Mouse (Mus musculus): ENCODE measurements at regions not wholly inside any gene's neighbourhood (a gene's known extent, or its start where the extent isn't known, plus 50 kb on each side); places are given as distances from the start of the nearest gene placed in this dataset.

DNA sequence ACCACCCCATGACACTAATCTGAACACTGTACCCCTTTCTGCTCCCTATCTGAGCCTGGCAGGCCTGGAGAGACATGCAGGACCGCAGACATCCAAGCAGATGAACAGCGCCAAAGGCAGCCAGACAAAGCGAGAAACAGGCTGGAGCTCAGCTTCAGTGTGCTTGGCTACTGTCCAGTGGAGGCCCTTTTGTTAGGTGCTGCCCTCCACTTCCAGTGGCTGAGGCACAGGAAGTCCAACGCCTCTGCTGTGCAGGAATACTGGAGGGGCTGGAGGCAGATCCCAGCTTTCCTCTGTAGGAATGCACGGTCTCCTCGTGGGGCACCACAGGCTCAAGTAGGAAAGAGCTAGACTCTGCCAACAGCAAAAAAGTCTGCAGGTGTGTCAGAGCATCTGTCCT lies 112.6 kb downstream of the Mrm1 start:
- DNase-seq (ENCODE audit: low spot score in 2 of 2): no peak

DNA sequence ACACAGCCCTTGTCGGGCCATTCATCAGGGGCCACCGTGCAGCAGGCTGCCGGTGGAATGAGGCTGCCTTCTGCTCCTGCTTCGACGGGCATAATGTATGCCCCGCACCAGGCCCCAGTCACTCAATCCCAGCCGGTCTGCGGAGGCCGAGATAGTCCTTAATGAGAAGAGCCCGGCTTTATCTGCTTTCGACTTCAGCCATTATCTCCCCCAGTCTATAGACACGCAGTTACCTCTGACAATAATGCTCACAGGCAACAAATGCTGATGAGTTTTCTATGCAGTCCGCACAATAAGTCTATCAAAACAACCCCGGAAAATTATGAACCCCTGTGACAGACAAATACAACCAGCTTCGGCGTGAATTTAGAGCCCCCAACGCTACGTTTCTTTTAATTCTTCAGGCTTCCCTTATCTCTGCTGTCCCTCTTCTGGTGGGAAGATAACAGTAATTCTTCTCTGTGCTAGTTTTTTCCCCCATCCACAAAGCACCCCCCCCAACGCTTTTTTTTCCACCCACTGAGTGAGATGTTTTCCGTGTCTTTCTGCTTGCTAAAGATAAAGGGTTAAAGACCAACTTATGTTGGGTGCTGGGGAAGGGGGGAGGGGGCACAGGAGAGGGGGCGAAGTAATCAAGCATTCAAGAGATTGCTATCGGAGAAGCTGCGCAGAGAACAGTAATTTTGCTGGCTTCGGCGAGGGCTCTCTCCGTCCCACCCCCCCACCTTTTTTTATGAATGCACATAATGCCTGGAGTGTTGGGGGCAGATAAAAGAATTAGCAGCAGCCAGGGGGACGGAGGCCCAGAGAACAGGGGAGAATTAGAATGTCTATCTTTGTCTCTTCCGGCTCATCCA lies 117.8 kb downstream of the Mrm1 start:
- no peak for DNase-seq (ENCODE audit: low spot score in 2 of 2)

DNA sequence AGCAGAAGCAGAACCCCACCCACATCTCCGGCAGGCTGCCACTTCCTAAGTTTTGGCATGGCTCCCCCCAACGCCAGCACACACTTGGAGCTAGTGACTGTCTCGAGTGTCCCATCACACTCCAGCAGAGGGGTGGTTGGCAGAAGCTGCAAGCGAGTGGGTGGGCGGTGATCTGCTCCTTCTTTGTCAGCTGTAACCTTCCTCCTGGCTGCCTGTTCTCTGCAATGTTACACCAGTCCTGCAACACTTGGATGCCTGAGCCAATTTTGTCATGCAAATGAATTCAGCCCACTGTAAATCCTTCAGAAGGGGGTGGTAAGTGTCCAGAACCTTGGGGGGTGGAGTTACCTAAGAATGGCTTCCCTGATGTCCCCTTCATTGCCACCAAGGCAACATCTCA lies 121.8 kb downstream of the Mrm1 start:
- peak; percentile 71 to 87 for DNase-seq (ENCODE audit: low spot score in 2 of 2)

- no peak for DNase-seq (ENCODE audit: low spot score in 2 of 2)
These were observed 126.7 kb downstream of the Mrm1 start for GRCm38 (mm10) chr11:84692638-84693037.

- no peak for DNase-seq (ENCODE audit: low spot score in 2 of 2)
These were observed 127.7 kb downstream of the Mrm1 start for GRCm38 (mm10) chr11:84691410-84692148.

- DNase-seq (ENCODE audit: low spot score in 2 of 2): no peak
These were observed 132.8 kb downstream of the Mrm1 start for GRCm38 (mm10) chr11:84686473-84686872.

- DNase-seq (ENCODE audit: low spot score in 2 of 2): no peak
These were observed 135.0 kb downstream of the Mrm1 start for GRCm38 (mm10) chr11:84684325-84684724.

- DNase-seq (ENCODE audit: low spot score in 2 of 2): no peak
These were observed 136.4 kb downstream of the Mrm1 start for GRCm38 (mm10) chr11:84682931-84683330.

DNA sequence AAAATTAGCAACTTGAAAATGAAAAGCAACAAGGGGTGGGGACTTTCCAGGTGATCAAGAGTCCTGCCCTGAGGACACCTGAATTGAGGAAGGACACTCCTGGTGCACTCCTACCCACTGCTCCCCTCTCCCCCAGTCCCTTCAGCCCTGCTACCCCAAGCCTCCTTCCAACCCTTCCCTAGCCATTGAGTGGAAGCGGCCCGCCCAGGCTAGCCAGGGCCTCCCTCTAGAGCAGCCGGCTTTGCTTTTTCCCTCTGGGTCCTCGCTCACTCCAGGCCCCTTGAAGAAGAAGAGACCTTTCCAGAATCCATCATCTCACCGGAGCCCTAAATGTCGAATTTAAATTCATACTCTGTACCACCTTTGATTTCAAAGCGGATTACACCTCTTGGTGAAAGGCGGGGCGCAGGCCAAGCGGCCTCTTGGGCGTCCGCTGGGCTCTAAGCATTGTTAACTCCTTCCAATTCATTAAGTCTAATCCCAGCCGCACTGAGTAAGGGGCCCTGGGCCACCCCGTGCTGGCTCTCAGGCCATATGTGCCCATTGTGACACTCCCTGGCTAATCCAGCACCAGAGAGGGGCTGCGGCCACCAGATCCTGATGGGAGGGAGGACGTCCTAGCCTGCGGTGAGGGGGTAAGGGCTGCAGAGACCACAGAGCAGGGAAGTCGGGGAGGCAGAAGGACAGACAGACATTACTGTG lies 142.8 kb downstream of the Mrm1 start:
- DNase-seq (ENCODE audit: low spot score in 2 of 2): no peak

GRCm38 (mm10) chr11:84672841-84673473 lies 146.4 kb downstream of the Mrm1 start:
- no peak for DNase-seq (ENCODE audit: low spot score in 2 of 2)

DNA sequence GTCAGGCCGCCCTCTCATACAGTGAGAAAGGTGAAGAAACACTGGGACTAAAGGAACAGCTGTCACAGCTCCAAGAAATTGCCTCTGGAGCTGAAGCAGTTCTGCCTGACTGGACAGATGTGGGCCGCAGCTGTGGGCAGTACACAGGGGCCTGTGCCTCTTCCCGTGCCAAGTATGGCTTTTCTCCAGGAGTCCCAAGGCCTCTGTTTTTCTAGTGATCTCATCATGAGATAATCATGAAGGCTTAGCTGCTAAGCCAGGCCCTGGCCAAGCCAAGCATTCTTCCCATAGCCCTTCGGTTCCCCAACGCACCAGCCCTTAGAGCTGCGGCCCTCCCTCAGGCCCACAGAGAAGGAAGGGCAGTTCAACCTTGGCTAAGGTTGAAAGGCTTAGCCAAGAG lies 146.2 kb upstream of the Lhx1 start:
- no peak for DNase-seq (ENCODE audit: low spot score in 2 of 2)

GRCm38 (mm10) chr11:84667711-84668110 lies 142.4 kb upstream of the Lhx1 start:
- DNase-seq (ENCODE audit: low spot score in 2 of 2): no peak

DNA sequence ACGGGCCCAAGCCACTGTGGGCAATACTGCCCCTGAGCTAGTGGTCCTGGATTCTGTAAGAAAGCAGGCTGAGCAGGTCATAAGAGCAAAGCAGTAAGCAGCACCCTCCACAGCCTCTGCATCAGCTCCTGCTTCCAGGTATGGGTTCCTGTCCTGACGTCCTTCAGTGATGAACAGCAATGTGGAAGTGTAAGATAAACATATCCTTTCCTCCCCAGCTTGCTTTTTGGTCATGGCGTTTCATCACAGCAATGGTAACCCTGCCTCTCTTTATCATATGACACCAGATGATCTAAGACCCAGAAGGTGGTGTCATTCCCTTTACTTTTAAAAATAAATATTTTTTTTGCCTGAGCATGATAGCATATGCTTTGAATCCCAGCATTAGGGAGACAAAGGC lies 138.9 kb upstream of the Lhx1 start:
- no peak for DNase-seq (ENCODE audit: low spot score in 2 of 2)

GRCm38 (mm10) chr11:84661981-84662380 lies 136.6 kb upstream of the Lhx1 start:
- no peak for DNase-seq (ENCODE audit: low spot score in 2 of 2)

DNA sequence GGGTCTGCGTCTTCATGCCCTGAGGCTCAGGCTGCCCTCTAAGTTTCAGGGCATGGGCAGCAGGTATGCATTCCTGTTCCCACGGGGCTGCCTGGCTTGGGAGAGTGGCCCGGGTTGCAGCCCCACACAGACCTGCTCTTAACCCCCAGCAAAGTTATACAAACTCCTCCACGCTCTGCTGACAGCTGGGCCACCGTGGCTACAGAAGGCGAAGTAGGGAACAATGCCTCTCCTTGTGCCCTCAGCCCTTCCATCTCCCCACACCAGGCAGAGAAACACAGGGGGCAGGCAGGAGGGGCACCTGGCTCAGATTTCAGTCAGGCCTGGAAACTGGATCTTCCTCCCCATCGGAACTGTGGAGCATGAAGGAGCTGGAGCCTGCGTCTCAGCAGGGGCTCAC lies 135.5 kb upstream of the Lhx1 start:
- DNase-seq (ENCODE audit: low spot score in 2 of 2): no peak

- no peak for DNase-seq (ENCODE audit: low spot score in 2 of 2)
These were observed 134.1 kb upstream of the Lhx1 start for GRCm38 (mm10) chr11:84659370-84659937.

GRCm38 (mm10) chr11:84653481-84653880 lies 128.1 kb upstream of the Lhx1 start:
- DNase-seq (ENCODE audit: low spot score in 2 of 2): no peak

GRCm38 (mm10) chr11:84648899-84649298 lies 123.6 kb upstream of the Lhx1 start:
- no peak for DNase-seq (ENCODE audit: low spot score in 2 of 2)

DNA sequence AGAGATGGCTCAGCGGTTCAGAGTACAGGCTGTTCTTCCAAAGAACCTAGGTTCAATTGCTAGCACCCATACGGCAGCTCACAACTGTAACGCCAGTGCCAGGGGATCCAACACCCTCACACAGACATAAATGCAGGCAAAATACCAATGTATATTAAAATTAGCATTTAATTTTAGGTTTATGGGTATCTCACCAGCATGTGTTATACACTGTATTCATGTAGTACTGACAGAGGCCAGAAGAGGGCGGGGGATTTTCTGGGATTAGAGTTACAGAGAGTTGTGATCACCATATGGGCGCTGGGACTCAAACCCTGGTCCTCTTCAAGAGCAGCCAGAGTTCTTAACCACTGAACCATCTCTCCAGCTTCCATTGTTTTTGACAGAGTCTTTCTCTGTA lies 121.8 kb upstream of the Lhx1 start:
- no peak for DNase-seq (ENCODE audit: low spot score in 2 of 2)

DNA sequence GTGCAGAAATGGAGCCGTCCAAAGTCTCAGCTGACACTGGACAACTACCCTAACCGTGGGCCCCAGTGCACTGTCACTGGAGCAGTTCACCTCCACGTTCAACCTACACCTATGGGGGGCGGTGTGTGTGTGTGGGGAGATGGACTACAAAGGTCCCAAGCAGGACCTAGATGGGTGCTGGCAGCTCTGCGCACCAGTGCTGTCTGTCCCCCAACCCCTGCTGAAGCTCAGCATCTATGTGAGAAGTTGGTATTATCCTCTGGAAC lies 117.7 kb upstream of the Lhx1 start:
- no peak for DNase-seq (ENCODE audit: low spot score in 2 of 2)

DNA sequence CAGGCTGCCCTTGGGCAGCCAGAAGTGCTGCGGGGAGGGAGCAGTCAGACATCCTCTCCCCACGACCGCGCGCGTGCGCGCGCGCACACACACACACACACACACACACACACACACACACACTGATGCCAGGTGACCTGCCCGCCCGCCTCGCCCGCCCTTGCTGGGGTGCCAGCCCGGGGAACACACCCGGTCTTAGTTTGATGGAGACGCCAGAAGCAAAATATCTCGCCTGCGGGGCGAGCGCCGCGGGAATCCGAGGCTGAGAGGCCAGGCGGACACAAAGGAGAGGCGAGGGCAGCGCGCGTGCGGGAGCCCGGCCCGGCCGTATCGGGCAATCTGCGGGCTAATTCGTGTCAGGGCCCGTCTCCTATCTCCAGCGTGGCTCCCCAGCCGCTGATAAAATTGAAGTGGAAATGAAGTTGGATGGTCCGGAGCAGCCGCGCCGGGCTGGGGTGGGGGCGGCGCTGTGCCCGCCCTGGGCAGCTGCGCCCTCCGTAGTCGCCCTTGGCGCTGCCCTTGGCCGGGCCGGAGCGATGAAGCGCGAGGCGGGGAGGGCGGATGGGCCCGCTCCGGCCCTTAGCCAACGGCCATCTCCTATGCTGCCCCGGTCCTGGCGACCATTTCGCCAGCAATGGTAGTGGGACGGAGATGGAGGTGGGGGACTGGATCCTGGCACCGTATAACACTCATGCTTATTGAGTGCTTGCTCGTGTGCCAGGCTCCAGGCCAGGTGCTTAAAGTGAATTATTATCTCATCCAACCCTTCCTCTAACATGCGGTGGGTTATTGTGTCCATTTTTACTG lies 117.2 kb upstream of the Lhx1 start:
- DNase-seq (ENCODE audit: low spot score in 2 of 2): no peak

Data from layer of hippocampus, adult 18-20 months (tissue).